In genomic region chr15:98628589-98629254, GRCm38 (mm10) we compare ENCODE assay signal across 8 mouse cellular contexts. TPM values are rescaled to one million over a fixed set of nuclear protein-coding genes. Genes with fewer than 3 reads are reported as not detected.
DNase-seq lines count a peak whose midpoint lies in the region; ATAC-seq lines count a peak whose summit lies in the region.

No protein-coding gene starts in this region.

- no peaks in the 10 kb centered on the region for H3K9me3 ChIP-seq in kidney, embryonic 16.5 days (ENCODE audit: low read length)
- H3K9me3 ChIP-seq in embryonic facial prominence, embryonic 13.5 days = no peaks in the 10 kb centered on the region
- no peaks in the 10 kb centered on the region for H3K9me3 ChIP-seq in intestine, embryonic 15.5 days
- no peaks in the 10 kb centered on the region for H3K9me3 ChIP-seq in neural tube, embryonic 12.5 days

- DNase-seq in kidney, adult 9 months = no peak
- DNase-seq in thymus, postnatal 10 days (ENCODE audit: low spot score in 2 of 2) = no peak
- no peak for DNase-seq in spleen, postnatal 36 days (ENCODE audit: low spot score in 2 of 2)
- DNase-seq in cerebellum, adult 11-12 months = no peak

- peaks cover 64% of the 10 kb centered on the region for H3K4me1 ChIP-seq in kidney, embryonic 16.5 days (ENCODE audit: insufficient read depth, low read length)
- H3K4me1 ChIP-seq in embryonic facial prominence, embryonic 13.5 days = peaks cover 55% of the 10 kb centered on the region
- peaks cover 45% of the 10 kb centered on the region for H3K4me1 ChIP-seq in intestine, embryonic 15.5 days (replicated peaks)
- H3K4me1 ChIP-seq in neural tube, embryonic 12.5 days = peaks cover 43% of the 10 kb centered on the region

- 6% methylated on average over 20 of the region's 20 CpGs for WGBS in kidney, embryonic 16.5 days
- WGBS in embryonic facial prominence, embryonic 13.5 days = 10% methylated on average over 20 of the region's 20 CpGs
- 11% methylated on average over 20 of the region's 20 CpGs for WGBS in intestine, embryonic 15.5 days
- WGBS in neural tube, embryonic 12.5 days = 8% methylated on average over 20 of the region's 20 CpGs

- peak overlapping the region; percentile 44 for H3K4me2 ChIP-seq in kidney, embryonic 16.5 days (replicated peaks; ENCODE audit: low read depth, low read length)
- H3K4me2 ChIP-seq in embryonic facial prominence, embryonic 13.5 days = peak overlapping the region; percentile 47
- H3K4me2 ChIP-seq in intestine, embryonic 15.5 days (replicated peaks) = peak overlapping the region; percentile 49
- peak overlapping the region; percentile 53 for H3K4me2 ChIP-seq in neural tube, embryonic 12.5 days (replicated peaks)

- H3K36me3 ChIP-seq in kidney, embryonic 16.5 days (ENCODE audit: insufficient read depth, low read length) = no peaks in the 10 kb centered on the region
- no peaks in the 10 kb centered on the region for H3K36me3 ChIP-seq in embryonic facial prominence, embryonic 13.5 days
- no peaks in the 10 kb centered on the region for H3K36me3 ChIP-seq in intestine, embryonic 15.5 days
- H3K36me3 ChIP-seq in neural tube, embryonic 12.5 days = no peaks in the 10 kb centered on the region

- peak overlapping the region; percentile 15; the same call in 1 of the 2 replicates for H3K27ac ChIP-seq in kidney, embryonic 16.5 days (ENCODE audit: low read length)
- H3K27ac ChIP-seq in embryonic facial prominence, embryonic 13.5 days = 0 out of 2 replicates have a peak overlapping the region, but pooled peaks have one; percentile 1
- H3K27ac ChIP-seq in intestine, embryonic 15.5 days = 0 out of 2 replicates have a peak overlapping the region, but pooled peaks have one; percentile 37
- peak overlapping the region; percentile 32; the same call in 1 of the 2 replicates for H3K27ac ChIP-seq in neural tube, embryonic 12.5 days

- peak overlapping the region; percentile 17 for H3K4me3 ChIP-seq in kidney, embryonic 16.5 days (ENCODE audit: low read length)
- H3K4me3 ChIP-seq in embryonic facial prominence, embryonic 13.5 days = peak overlapping the region; percentile 14
- H3K4me3 ChIP-seq in intestine, embryonic 15.5 days (replicated peaks) = peak overlapping the region; percentile 7
- no peak overlapping the region for H3K4me3 ChIP-seq in neural tube, embryonic 12.5 days

- peak; percentile 5 for ATAC-seq in kidney, embryonic 16.5 days (ENCODE audit: low FRiP score, low TSS enrichment)
- ATAC-seq in embryonic facial prominence, embryonic 13.5 days (ENCODE audit: insufficient number of reproducible peaks, insufficient read depth, low FRiP score, low TSS enrichment, low read depth) = no peak
- ATAC-seq in intestine, embryonic 15.5 days = no peak
- no peak for ATAC-seq in neural tube, embryonic 12.5 days (ENCODE audit: low FRiP score, low read depth)

- peak overlapping the region; percentile 58 for H3K9ac ChIP-seq in kidney, embryonic 16.5 days (replicated peaks; ENCODE audit: low read length)
- H3K9ac ChIP-seq in embryonic facial prominence, embryonic 13.5 days = peak overlapping the region; percentile 58
- no peak overlapping the region for H3K9ac ChIP-seq in intestine, embryonic 15.5 days
- H3K9ac ChIP-seq in neural tube, embryonic 12.5 days = peak overlapping the region; percentile 44

- H3K27me3 ChIP-seq in kidney, embryonic 16.5 days (ENCODE audit: insufficient read depth, low read length) = peaks cover 25% of the 10 kb centered on the region
- peaks cover 46% of the 10 kb centered on the region for H3K27me3 ChIP-seq in embryonic facial prominence, embryonic 13.5 days
- peaks cover 14% of the 10 kb centered on the region for H3K27me3 ChIP-seq in intestine, embryonic 15.5 days (replicated peaks)
- peaks cover 33% of the 10 kb centered on the region for H3K27me3 ChIP-seq in neural tube, embryonic 12.5 days (replicated peaks)

RNA-seq across cellular contexts. Expression of gene Cacnb3, which starts 1.9 kb away (rescaled TPM):
- polyA plus RNA-seq in kidney, embryonic 16.5 days (2015; fragmentation: Nextera tagmentation; extraction: Ambion mirVana) = 34.4 and 34.9 TPM in 2 replicates
- 55.6 and 55.7 TPM in 2 replicates for polyA plus RNA-seq in embryonic facial prominence, embryonic 13.5 days (2015; fragmentation: Nextera tagmentation; extraction: Ambion mirVana)
- polyA plus RNA-seq in intestine, embryonic 15.5 days (2015; fragmentation: Nextera tagmentation; extraction: Ambion mirVana) = 24.9 and 26.7 TPM in 2 replicates
- 108 and 127 TPM in 2 replicates for polyA plus RNA-seq in neural tube, embryonic 12.5 days (2016; fragmentation: Nextera tagmentation; extraction: Ambion mirVana)

RNA-seq across cellular contexts. Expression of gene Adcy6, which starts 18.8 kb away (rescaled TPM):
- polyA plus RNA-seq in kidney, embryonic 16.5 days (2015; fragmentation: Nextera tagmentation; extraction: Ambion mirVana) = 24.4 and 26.0 TPM in 2 replicates
- 11.7 and 19.5 TPM in 2 replicates for polyA plus RNA-seq in embryonic facial prominence, embryonic 13.5 days (2015; fragmentation: Nextera tagmentation; extraction: Ambion mirVana)
- 21.4 and 23.0 TPM in 2 replicates for polyA plus RNA-seq in intestine, embryonic 15.5 days (2015; fragmentation: Nextera tagmentation; extraction: Ambion mirVana)
- 14.5 and 16.3 TPM in 2 replicates for polyA plus RNA-seq in neural tube, embryonic 12.5 days (2016; fragmentation: Nextera tagmentation; extraction: Ambion mirVana)

RNA-seq across cellular contexts. Expression of gene Ddx23, which starts 34.0 kb away (rescaled TPM):
- polyA plus RNA-seq in kidney, embryonic 16.5 days (2015; fragmentation: Nextera tagmentation; extraction: Ambion mirVana) = 19.0 and 27.1 TPM in 2 replicates
- 34.5 and 35.4 TPM in 2 replicates for polyA plus RNA-seq in embryonic facial prominence, embryonic 13.5 days (2015; fragmentation: Nextera tagmentation; extraction: Ambion mirVana)
- 23.3 and 23.7 TPM in 2 replicates for polyA plus RNA-seq in intestine, embryonic 15.5 days (2015; fragmentation: Nextera tagmentation; extraction: Ambion mirVana)
- polyA plus RNA-seq in neural tube, embryonic 12.5 days (2016; fragmentation: Nextera tagmentation; extraction: Ambion mirVana) = 16.4 and 23.2 TPM in 2 replicates

RNA-seq across cellular contexts. Expression of gene Rnd1, which starts 48.5 kb away (rescaled TPM):
- 0.45 and 0.75 TPM in 2 replicates for polyA plus RNA-seq in kidney, embryonic 16.5 days (2015; fragmentation: Nextera tagmentation; extraction: Ambion mirVana)
- 0.50 and 0.59 TPM in 2 replicates for polyA plus RNA-seq in embryonic facial prominence, embryonic 13.5 days (2015; fragmentation: Nextera tagmentation; extraction: Ambion mirVana)
- polyA plus RNA-seq in intestine, embryonic 15.5 days (2015; fragmentation: Nextera tagmentation; extraction: Ambion mirVana) = 0.97 and 1.1 TPM in 2 replicates
- 7.8 and 9.7 TPM in 2 replicates for polyA plus RNA-seq in neural tube, embryonic 12.5 days (2016; fragmentation: Nextera tagmentation; extraction: Ambion mirVana)

RNA-seq across cellular contexts. Expression of gene 4930415O20Rik, which starts 57.9 kb away (rescaled TPM):
- polyA plus RNA-seq in kidney, embryonic 16.5 days (2015; fragmentation: Nextera tagmentation; extraction: Ambion mirVana) = 0.41 and 0.69 TPM in 2 replicates
- not detected in 2 replicates for polyA plus RNA-seq in embryonic facial prominence, embryonic 13.5 days (2015; fragmentation: Nextera tagmentation; extraction: Ambion mirVana)
- 0.77 TPM in 1 of 2 replicates, not detected in the other for polyA plus RNA-seq in intestine, embryonic 15.5 days (2015; fragmentation: Nextera tagmentation; extraction: Ambion mirVana)
- polyA plus RNA-seq in neural tube, embryonic 12.5 days (2016; fragmentation: Nextera tagmentation; extraction: Ambion mirVana) = not detected in 2 replicates
